Mouse (Mus musculus) small intestine, adult 2 months (tissue): ENCODE results near the gene Ifnlr1. TPM values are rescaled to one million over a fixed set of nuclear protein-coding genes. Genes with fewer than 3 reads are reported as not detected.

Experiments used
- H3K27ac ChIP-seq: fragments of 200-500 bp; 2 replicates; pipeline ENCODE4 v1.5.1; 2012; ENCODE audit warnings: low read depth, low read length, control low read depth, inconsistent platforms; ENCODE audit not compliant: insufficient read depth
- H3K27me3 ChIP-seq: fragments of 200-500 bp; 2 replicates; pipeline ENCODE4 v1.6.1; 2012; ENCODE audit warnings: mild to moderate bottlenecking, moderate library complexity, low read length, inconsistent platforms; ENCODE audit not compliant: control insufficient read depth, insufficient read depth
- H3K36me3 ChIP-seq: fragments of 200-500 bp; 2 replicates; pipeline ENCODE4 v1.6.1; 2012; ENCODE audit warnings: mild to moderate bottlenecking, low read length, control low read depth, inconsistent platforms; ENCODE audit not compliant: control insufficient read depth, insufficient read depth
- H3K4me1 ChIP-seq: fragments of 200-500 bp; 2 replicates; pipeline ENCODE4 v1.6.1; 2012; ENCODE audit warnings: low read length, inconsistent platforms, mixed read lengths; ENCODE audit not compliant: control insufficient read depth, insufficient read depth, insufficient read length
- H3K4me3 ChIP-seq: fragments of 200-500 bp; 2 replicates; pipeline ENCODE4 v1.5.1; 2012; ENCODE audit warnings: low read depth, mild to moderate bottlenecking, control low read depth, inconsistent platforms, low read length, moderate library complexity
- CTCF ChIP-seq: fragments of 200-500 bp; IDR thresholded peaks from 2 replicates; pipeline ENCODE4 v1.5.1; 2012; ENCODE audit warnings: low read depth, mild to moderate bottlenecking, control low read depth, inconsistent platforms, low read length, moderate library complexity, mixed read lengths; ENCODE audit not compliant: insufficient replicate concordance, insufficient read length; ENCODE audit errors: extremely low read depth
- POLR2A ChIP-seq: fragments of 200-500 bp; IDR thresholded peaks from 2 replicates; pipeline ENCODE4 v1.6.1; 2012; ENCODE audit warnings: low read depth, mild to moderate bottlenecking, control low read depth, inconsistent platforms, low read length, moderate library complexity
- WGBS: fragments of 180-500 bp; shearing (Covaris S2); methylation state at CpG from one replicate; pipeline ENCODE4 v1.1.7; 2018; 5-methylcytosine and 5-hydroxymethylcytosine counted together
- polyA plus RNA-seq: library from polyadenylated mRNA; depleted of rRNA; stranded (reverse); fragments of >200 nt; gene quantifications from 2 replicates; pipeline ENCODE4 v1.2.3, GENCODE M21; 2012

The Ifnlr1 gene
- polyA plus RNA-seq, 1 experiment = 11.4 TPM

GRCm38 (mm10) chr4:135656094-135656589, 29.9 kb upstream of the Ifnlr1 start:
- peaks cover 17% of the 10 kb centered on the region for H3K4me1 ChIP-seq
- no peaks in the 10 kb centered on the region for H3K36me3 ChIP-seq
- H3K4me3 ChIP-seq = peak overlapping the region; percentile 8; the same call in 1 of the 2 replicates
- H3K27me3 ChIP-seq = no peaks in the 10 kb centered on the region
- H3K27ac ChIP-seq = no peak overlapping the region
- WGBS = 14% methylated on average over 10 of the region's 10 CpGs
- TF ChIP-seq CTCF (no peak), POLR2A (no peak)

- H3K4me1 ChIP-seq = peaks cover 20% of the 10 kb centered on the region
- H3K4me3 ChIP-seq = no peak overlapping the region
- TF ChIP-seq POLR2A = no peak
- 28% methylated on average over 5 of the region's 5 CpGs for WGBS
- no peaks in the 10 kb centered on the region for H3K36me3 ChIP-seq
- no peaks in the 10 kb centered on the region for H3K27me3 ChIP-seq
- H3K27ac ChIP-seq = no peak overlapping the region
Observed at GRCm38 (mm10) chr4:135658484-135658883, 27.6 kb upstream of the Ifnlr1 start.

DNA sequence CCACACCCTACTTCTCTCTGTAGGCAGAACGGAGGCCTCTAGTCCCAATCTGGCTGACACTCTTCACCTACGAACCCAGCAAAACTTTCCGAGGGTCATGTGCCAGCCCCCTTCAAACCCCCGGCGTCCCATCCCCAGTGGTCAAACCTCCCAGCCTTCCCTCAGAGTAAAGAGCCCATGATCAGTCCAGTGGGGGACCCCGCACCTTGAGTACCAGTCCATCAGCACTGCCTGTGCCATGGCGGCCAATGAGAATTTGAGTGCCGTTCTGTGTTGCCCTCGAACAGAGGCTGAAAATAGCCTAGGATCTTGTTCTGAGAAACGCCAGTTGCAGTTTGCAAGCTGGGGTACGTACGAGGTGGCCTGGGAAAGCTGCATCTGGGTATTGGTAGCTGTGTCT, 27.2 kb upstream of the Ifnlr1 start:
- H3K27ac ChIP-seq = no peak overlapping the region
- TF ChIP-seq POLR2A (no peak), CTCF (no peak)
- no peak overlapping the region for H3K4me3 ChIP-seq
- H3K4me1 ChIP-seq = peaks cover 20% of the 10 kb centered on the region
- no peaks in the 10 kb centered on the region for H3K36me3 ChIP-seq
- 76% methylated on average over 12 of the region's 12 CpGs for WGBS
- no peaks in the 10 kb centered on the region for H3K27me3 ChIP-seq

DNA sequence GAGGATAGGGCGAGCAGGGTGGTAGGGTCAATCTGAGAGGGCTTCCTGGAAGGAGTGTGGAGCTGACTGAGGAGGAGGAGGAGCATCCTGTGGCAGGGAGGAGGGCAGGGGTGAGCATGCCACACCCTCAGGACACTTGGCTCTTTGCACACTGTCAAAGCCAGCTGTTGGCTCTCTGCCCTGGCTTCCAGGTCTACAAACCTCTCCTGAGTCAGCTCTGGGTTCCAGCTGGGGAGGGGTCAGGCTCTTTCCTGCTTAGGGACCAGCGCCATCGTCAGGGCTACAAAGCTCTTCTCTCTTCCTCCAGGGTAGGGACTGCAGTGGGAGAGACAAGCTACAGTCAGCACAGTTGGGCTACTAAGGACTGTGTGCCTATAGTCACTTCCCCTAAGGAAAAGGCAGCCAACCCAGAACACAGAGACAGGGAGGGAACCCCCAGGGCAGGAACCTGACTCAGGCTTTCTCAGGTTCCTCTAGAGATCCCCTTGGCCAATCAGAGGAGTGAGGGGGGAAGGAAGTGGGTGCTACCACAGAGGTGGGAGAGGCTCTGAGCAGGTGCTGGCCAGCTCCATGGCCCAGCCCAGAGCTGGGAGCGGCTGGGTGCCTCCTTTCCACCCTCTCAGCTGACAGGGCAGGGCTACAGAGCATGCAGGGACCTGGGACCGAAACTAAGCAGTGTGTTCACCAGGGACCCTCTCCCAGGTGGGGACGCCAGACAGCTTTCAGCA, 24.8 kb upstream of the Ifnlr1 start:
- WGBS = 29% methylated on average over 6 of the region's 6 CpGs
- peak; percentile 16; the same call in 1 of the 2 replicates for TF ChIP-seq CTCF
- TF ChIP-seq POLR2A = no peak
- no peak overlapping the region for H3K4me3 ChIP-seq
- H3K4me1 ChIP-seq = peaks cover 23% of the 10 kb centered on the region
- peak overlapping the region; percentile 76 for H3K27ac ChIP-seq
- H3K27me3 ChIP-seq = no peaks in the 10 kb centered on the region
- H3K36me3 ChIP-seq = no peaks in the 10 kb centered on the region

DNA sequence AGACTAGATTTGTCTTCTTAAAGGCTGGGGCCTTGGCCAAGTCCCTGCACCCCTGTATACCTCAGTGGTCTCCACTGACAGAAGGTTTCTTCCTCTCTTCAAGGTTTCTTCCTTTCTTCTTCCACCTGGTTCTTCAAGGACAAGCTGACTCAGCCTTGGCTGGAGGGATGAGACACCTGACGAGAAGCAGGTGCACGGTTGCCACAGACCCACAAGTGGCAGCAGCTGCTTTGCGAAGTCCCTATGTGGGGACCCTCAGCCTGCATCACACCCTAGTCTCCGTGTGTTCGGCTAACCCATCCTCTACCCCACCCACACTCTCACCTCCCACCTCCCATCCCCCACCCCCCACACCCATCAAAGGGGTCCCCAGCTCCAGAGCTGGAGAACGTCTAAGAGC, 24.1 kb upstream of the Ifnlr1 start:
- 67% methylated on average over 6 of the region's 6 CpGs for WGBS

DNA sequence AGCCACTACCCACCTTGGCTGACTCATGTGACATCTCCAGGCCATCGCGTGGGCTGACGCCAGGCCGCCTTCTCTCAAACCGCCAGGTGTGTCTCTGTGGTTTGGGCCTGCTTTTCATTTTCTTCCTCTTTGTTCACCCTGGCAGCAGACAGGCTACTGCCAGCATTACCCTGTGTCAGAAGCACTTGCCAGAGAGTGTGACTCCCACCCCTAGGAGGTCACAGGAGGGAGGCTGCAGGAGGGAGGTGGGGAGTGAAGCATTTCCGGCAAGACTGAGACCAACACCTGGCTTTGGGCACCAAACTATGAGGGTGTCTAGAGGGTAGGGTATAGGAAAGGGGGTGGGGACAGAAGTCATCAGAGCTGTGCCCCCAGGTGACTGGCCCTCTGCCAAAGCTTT, 21.4 kb upstream of the Ifnlr1 start:
- no peaks in the 10 kb centered on the region for H3K36me3 ChIP-seq
- no peak overlapping the region for H3K27ac ChIP-seq
- no peak for TF ChIP-seq POLR2A
- TF ChIP-seq CTCF = no peak
- H3K4me3 ChIP-seq = no peak overlapping the region
- H3K27me3 ChIP-seq = no peaks in the 10 kb centered on the region
- peaks cover 20% of the 10 kb centered on the region for H3K4me1 ChIP-seq
- WGBS = 76% methylated on average over 6 of the region's 6 CpGs

More for the DNA sequence above, 24.1 kb upstream of the Ifnlr1 start:
- peaks cover 20% of the 10 kb centered on the region for H3K4me1 ChIP-seq
- H3K27ac ChIP-seq = peak overlapping the region; percentile 76; the same call in 1 of the 2 replicates
- no peaks in the 10 kb centered on the region for H3K27me3 ChIP-seq
- TF ChIP-seq CTCF (no peak), POLR2A (no peak)
- no peaks in the 10 kb centered on the region for H3K36me3 ChIP-seq
- no peak overlapping the region for H3K4me3 ChIP-seq

DNA sequence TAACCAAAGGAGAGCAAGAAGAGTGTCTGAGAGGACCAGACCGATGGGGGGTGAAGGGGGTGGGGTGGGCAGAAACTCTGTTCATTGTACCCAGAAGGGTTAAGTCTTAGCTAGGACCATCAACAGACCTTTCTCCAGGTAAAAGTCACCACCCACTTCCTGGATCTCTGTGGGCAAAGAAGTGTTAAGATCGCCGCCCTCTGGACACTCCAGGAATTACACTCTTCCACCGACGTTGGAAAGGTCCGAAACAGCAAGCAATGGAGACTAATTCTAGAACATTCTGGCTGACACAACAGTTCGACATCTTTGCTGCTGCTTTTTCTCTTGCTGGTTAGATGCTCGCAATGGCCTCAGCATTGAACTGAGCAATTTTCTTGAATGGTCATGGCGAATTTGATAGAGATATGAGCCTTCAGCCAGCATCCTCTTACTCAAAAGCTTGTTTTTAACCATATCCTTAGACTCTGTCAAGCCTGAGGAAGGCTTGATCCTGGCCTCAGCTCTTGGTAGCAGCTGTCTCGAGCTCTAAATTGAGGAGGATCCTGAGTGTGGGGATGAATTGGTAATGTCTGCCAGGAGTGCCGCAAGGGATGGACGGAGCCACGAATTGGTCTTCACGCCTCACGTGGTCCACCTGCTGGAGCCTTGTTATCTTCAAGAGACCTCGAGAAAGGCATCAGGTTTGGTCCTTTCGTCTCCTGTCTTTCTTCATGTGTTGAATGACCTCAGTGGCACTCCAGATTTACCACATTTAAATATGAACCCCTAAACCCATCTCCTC, 19.7 kb upstream of the Ifnlr1 start:
- Histone ChIP-seq H3K27ac (no peak overlapping the region), H3K4me3 (no peak overlapping the region), H3K36me3 (no peaks in the 10 kb centered on the region), H3K4me1 (peaks cover 13% of the 10 kb centered on the region), H3K27me3 (no peaks in the 10 kb centered on the region)
- TF ChIP-seq CTCF = peak; percentile 65; the same call in 1 of the 2 replicates
- no peak for TF ChIP-seq POLR2A
- WGBS = 47% methylated on average over 17 of the region's 17 CpGs
